Mouse (Mus musculus) bone marrow, adult 2 months (tissue): ENCODE results near the gene Ccdc136. TPM values are rescaled to one million over a fixed set of nuclear protein-coding genes. Genes with fewer than 3 reads are reported as not detected.

Experiments used
- H3K27ac ChIP-seq: fragments of 200-500 bp; 2 replicates; pipeline ENCODE4 v1.5.1; 2012; ENCODE audit warnings: low read depth, mild to moderate bottlenecking, control low read depth, inconsistent platforms, low read length; ENCODE audit not compliant: control insufficient read depth, poor library complexity, insufficient read depth
- H3K4me1 ChIP-seq: fragments of 200-500 bp; 2 replicates; pipeline ENCODE4 v1.6.1; 2011; ENCODE audit warnings: low read length; ENCODE audit not compliant: control insufficient read depth, insufficient read depth
- H3K4me3 ChIP-seq: fragments of 200-500 bp; replicated peaks from 2 replicates; pipeline ENCODE3; 2011; ENCODE audit warnings: mild to moderate bottlenecking, low read depth, low read length, control low read depth; ENCODE audit not compliant: control insufficient read depth
- CTCF ChIP-seq: fragments of 200-500 bp; IDR thresholded peaks from 2 replicates; pipeline ENCODE4 v1.5.1; 2011; ENCODE audit warnings: low read length, control low read depth; ENCODE audit not compliant: control insufficient read depth, insufficient read depth
- POLR2A ChIP-seq: fragments of 200-500 bp; IDR thresholded peaks from 2 replicates; pipeline ENCODE4 v1.6.1; 2011; ENCODE audit warnings: low read depth, mild to moderate bottlenecking, control low read depth, low read length, borderline replicate concordance; ENCODE audit not compliant: control insufficient read depth
- WGBS: fragments of 180-500 bp; shearing (Covaris S2); methylation state at CpG from one replicate; pipeline ENCODE4 v1.1.7; 2018; 5-methylcytosine and 5-hydroxymethylcytosine counted together
- polyA plus RNA-seq: library from polyadenylated mRNA; stranded (reverse); fragments of >200 nt; gene quantifications from 2 replicates; pipeline ENCODE4 v1.2.4, GENCODE M21; 2011; ENCODE audit warnings: low replicate concordance; ENCODE audit not compliant: missing spikeins, insufficient read depth, insufficient read length

The Ccdc136 gene
- polyA plus RNA-seq, 1 experiment: 4.1 TPM

DNA sequence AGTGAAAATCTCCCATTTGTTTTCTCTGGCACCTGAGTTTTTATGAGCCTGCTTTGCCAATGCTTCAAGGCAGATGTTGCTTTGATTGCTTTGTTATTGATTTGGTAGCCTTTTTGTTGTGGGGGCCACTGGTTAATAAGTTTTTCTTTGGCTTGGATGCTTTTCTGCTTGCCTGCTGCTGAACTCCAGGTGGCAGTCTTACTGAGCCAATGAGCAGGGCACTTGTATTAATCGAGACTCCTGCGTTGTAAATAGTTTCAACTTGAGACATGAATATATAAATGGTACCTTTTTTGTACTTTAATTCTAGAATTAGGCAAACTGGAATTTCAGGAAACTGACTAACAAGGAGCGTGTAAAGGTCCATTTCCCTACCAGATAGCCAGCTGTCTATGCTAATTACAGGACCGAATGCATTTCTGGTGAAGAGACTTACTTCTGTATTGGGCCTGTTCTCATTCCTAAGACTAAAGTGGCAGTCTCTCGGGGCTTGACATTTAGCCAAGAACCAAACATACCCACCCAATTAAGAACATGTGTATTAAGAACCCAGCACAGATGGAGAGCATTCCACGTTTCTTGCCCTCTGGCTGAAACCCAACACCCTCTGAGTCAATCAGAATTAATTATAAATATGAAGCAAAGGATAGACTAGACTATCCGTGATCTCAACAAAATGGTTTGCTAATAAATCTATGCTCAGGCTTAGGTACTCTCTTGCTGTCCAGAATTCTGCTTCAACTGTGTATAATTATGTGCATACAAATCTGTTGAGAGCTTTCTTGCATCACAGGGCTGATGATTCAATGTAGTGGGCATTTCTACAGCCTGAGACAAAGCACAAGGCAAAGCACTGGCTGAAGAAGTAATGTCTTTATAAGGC, 33.6 kb upstream of the Ccdc136 start:
- TF ChIP-seq POLR2A (no peak), CTCF (no peak)
- Histone ChIP-seq H3K4me1 (no peaks in the 10 kb centered on the region), H3K4me3 (no peak overlapping the region), H3K27ac (no peak overlapping the region)
- WGBS: 74% methylated on average over 7 of the region's 7 CpGs

DNA sequence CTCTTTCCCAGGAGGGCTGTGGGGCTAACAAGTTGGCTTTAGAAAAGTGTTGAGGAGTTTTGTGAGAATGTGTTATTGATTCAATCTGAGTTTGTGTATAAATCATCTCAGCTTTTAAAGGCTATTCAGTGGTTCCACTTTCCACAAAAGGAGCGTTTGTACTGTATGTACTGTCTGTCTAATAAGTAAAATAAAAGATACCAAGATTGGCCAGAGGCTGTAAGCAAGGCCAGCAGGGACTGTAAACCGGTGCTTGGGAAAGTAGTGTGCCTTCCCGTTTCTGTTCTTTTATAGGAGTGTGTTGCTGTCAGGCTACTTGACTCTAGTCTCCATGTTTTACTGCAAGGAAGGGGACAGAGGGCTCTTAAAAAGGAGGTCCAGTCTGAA, 33.0 kb upstream of the Ccdc136 start:
- 79% methylated on average over 3 of the region's 3 CpGs for WGBS
- TF ChIP-seq POLR2A: no peak
- no peak for TF ChIP-seq CTCF
- Histone ChIP-seq H3K27ac (no peak overlapping the region), H3K4me3 (no peak overlapping the region), H3K4me1 (no peaks in the 10 kb centered on the region)

DNA sequence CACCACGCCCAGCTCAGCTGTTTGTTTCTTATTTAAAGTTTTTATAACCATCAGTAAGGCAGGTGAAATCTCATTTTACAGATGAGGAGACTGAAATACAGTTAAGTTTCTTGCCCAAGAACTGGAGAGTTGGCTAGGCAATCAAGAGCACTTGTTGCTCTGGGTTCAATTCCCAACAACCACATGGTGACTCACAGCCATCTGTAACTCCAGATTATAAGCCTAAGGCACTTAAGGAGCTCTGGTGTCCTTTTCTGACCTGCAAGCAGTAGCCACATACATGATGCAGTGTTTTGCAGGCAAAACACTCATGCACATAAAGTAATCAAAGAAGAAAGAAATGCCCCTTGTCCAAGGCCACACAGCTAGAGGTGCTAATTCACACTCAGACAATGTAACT, 30.8 kb upstream of the Ccdc136 start:
- 85% methylated on average over 1 of the region's 1 CpGs for WGBS
- TF ChIP-seq CTCF (no peak), POLR2A (no peak)
- H3K4me1 ChIP-seq: no peaks in the 10 kb centered on the region
- no peak overlapping the region for H3K27ac ChIP-seq
- H3K4me3 ChIP-seq: no peak overlapping the region

DNA sequence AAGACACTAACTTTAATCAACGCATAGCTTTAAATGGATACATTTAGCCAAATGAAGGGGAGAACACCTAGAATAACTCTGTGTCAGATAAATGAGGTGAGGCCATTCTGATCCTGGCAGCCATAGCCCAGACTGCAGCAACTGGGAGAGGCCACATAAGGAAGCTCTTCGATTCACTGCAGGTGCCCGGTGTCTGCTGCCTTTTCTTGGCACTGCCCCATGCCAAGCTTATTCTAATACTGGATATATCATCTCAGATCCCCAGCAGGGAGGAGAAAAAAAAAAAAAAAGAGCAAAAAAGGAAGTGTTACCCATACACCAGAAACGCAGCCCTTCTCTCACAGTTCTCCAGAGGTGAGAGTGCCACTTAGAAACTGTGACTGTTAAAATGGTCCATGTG, 18.7 kb upstream of the Ccdc136 start:
- Histone ChIP-seq H3K4me3 (no peak overlapping the region), H3K27ac (no peak overlapping the region), H3K4me1 (no peaks in the 10 kb centered on the region)
- WGBS: 60% methylated on average over 4 of the region's 4 CpGs
- TF ChIP-seq CTCF (no peak), POLR2A (no peak)

DNA sequence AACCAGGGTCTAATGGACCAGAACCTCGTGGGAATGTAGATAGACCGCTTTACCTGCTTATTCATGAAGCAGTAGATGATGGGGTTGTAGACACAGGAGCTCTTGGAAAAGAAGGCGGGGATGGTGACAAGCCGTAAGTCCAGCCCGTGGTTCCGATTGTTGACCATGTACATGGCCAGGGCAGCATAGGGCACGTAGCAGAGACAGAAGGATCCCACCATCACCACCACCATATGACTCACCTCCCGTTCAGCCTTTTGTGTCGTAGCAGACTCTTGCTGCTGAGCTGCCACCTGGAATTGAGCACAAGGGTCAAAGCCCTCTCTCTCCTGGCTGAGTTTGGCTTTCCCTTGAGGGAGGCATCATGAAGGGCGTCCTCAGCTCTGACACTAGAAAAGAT, 17.4 kb upstream of the Ccdc136 start:
- no peak for TF ChIP-seq CTCF
- no peak for TF ChIP-seq POLR2A
- Histone ChIP-seq H3K27ac (no peak overlapping the region), H3K4me1 (no peaks in the 10 kb centered on the region), H3K4me3 (no peak overlapping the region)
- WGBS: 86% methylated on average over 10 of the region's 10 CpGs

DNA sequence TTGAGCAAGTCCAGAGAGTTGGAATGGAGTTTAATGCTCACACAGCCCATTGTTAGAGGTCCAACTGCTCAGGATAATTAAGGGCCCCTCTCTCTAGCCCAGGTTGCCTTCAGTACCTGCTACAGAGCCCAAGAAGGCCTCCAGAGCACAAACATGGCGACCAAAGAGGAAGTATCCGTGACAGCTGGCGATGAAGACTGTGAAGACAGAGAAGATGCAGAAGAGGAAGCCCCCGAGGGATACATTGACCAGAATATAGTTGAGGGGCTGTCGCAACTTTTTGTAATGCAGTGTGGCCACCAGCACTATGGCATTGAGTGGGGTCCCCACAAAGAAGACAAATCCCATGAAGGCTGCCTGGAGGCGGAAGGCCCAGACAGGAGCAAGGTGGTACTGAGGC, 16.2 kb upstream of the Ccdc136 start:
- H3K4me1 ChIP-seq: no peaks in the 10 kb centered on the region
- WGBS: 44% methylated on average over 6 of the region's 6 CpGs
- H3K4me3 ChIP-seq: no peak overlapping the region
- H3K27ac ChIP-seq: no peak overlapping the region
- no peak for TF ChIP-seq CTCF
- no peak for TF ChIP-seq POLR2A

DNA sequence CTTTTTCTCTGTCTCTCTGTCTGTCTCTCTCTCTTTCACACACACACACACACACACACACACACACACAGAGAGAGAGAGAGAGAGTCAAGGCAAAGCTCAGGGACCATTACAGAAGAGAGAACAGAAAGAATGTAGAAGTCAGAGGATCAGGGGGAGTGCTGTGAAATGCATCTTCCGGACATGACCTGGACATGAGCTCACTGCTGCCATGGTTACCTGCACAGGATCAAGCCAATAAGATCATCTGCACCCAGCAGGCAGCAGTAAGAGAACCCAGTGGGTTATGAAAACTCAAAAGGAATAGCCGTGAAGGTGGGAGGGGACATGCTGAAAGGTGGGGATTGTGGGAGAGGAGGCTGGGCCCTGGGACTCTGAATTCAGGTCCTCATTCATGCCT, 13.7 kb upstream of the Ccdc136 start:
- no peak for TF ChIP-seq POLR2A
- TF ChIP-seq CTCF: no peak
- WGBS: 72% methylated on average over 2 of the region's 2 CpGs

DNA sequence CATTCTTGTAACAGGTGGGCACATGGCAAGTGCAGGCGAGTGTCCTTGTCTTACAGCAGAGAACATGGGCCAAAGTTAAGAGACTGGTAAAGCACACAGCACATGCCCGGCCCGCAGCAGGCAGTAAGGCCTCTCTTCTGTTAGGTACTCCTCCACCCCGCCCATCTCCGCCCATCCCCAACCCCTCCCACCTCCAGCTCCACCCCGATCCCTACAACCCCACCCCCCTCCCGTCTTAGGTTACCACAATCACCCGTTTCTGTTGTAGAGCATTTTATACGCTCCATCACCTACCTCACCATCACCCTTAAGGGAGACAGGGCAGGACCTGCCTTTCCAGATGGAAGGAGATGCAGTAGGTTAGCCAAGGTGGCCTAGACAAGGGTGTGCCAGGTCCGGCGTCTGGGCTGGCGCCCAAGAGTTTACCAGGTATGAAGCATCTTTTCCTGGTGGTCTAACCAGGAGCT, 8.0 kb upstream of the Ccdc136 start, which contains the start of gene Opn1sw:
TSS of gene Opn1sw (minus strand) at position 417 of the 467 bp plus-strand sequence.
- no peak for TF ChIP-seq CTCF
- TF ChIP-seq POLR2A: no peak
- H3K27ac ChIP-seq: no peak within 1 kb of the TSS
- H3K4me1 ChIP-seq: no peaks in the 10 kb centered on the region
- no peak within 1 kb of the TSS for H3K4me3 ChIP-seq
- 18% methylated on average over 12 of the region's 12 CpGs for WGBS

More for the DNA sequence above, 13.7 kb upstream of the Ccdc136 start:
- H3K4me1 ChIP-seq: no peaks in the 10 kb centered on the region
- H3K4me3 ChIP-seq: no peak overlapping the region
- H3K27ac ChIP-seq: no peak overlapping the region

DNA sequence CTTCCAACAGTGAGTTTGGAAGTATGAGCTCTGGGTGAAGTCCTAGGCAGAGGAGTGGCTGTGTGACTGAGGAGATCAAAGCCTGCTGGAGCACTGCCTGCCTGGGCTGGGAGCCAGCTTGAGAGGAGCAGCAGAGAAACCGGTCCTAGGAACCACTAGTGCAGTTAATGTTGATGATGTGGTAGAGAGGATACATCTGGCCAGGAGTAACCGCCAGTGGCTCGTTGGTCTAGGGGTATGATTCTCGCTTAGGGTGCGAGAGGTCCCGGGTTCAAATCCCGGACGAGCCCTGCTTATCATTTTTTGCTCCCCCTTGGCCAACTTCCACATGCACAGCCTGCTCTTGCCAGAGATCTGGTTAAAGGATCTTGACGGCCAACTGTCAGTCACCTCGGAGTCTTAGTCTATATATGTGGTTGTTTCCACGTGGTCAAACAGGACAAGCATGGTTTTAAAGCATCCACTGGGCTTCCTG, 7.5 kb upstream of the Ccdc136 start:
- Histone ChIP-seq H3K4me3 (no peak overlapping the region), H3K4me1 (no peaks in the 10 kb centered on the region), H3K27ac (no peak overlapping the region)
- WGBS: 10% methylated on average over 11 of the region's 11 CpGs
- TF ChIP-seq POLR2A (no peak), CTCF (no peak)
